Mouse (Mus musculus) limb, embryonic 14.5 days (tissue): ENCODE measurements around the gene Crybg3. TPM values are rescaled to one million over a fixed set of nuclear protein-coding genes. Genes with fewer than 3 reads are reported as not detected.

Source experiments
- ATAC-seq: fragments of 200-750 bp; cut with Nextera tagmentation; 2 replicates; pipeline ENCODE4 v1.8.0; 2017; ENCODE audit warnings: low read depth, moderate number of reproducible peaks, moderate TSS enrichment; ENCODE audit not compliant: low FRiP score
- DNase-seq: peaks from one replicate; pipeline ENCODE4 v3.0.0-alpha.2; 2015; ENCODE audit warnings: low spot score
- H3K27ac ChIP-seq: fragments of 300-500 bp; sonication (generic); replicated peaks from 2 replicates; pipeline ENCODE4 v1.5.1; 2014; ENCODE audit warnings: low read depth, mild to moderate bottlenecking, low read length, moderate library complexity, mixed read lengths
- H3K27me3 ChIP-seq: fragments of 300-500 bp; sonication (generic); 2 replicates; pipeline ENCODE4 v1.6.1; 2014; ENCODE audit warnings: low read length, mixed read lengths; ENCODE audit not compliant: control insufficient read depth, insufficient read depth
- H3K36me3 ChIP-seq: fragments of 300-500 bp; sonication (generic); 2 replicates; pipeline ENCODE4 v1.6.1; 2014; ENCODE audit warnings: mild to moderate bottlenecking, low read length, moderate library complexity, mixed read lengths; ENCODE audit not compliant: control insufficient read depth, insufficient read depth
- H3K4me1 ChIP-seq: fragments of 300-500 bp; sonication (generic); 2 replicates; pipeline ENCODE4 v1.6.1; 2014; ENCODE audit warnings: antibody characterized with exemption, low read length, mixed read lengths; ENCODE audit not compliant: control insufficient read depth, insufficient read depth
- H3K4me2 ChIP-seq: fragments of 300-500 bp; sonication (generic); replicated peaks from 2 replicates; pipeline ENCODE4 v1.6.1; 2014; ENCODE audit warnings: low read depth, mild to moderate bottlenecking, low read length, moderate library complexity; ENCODE audit not compliant: severe bottlenecking
- H3K4me3 ChIP-seq: fragments of 300-500 bp; sonication (generic); replicated peaks from 2 replicates; pipeline ENCODE4 v1.5.1; 2014; ENCODE audit warnings: low read length
- H3K9ac ChIP-seq: fragments of 300-500 bp; sonication (generic); 2 replicates; pipeline ENCODE4 v1.6.1; 2014; ENCODE audit warnings: mild to moderate bottlenecking, low read depth, low read length, moderate library complexity; ENCODE audit not compliant: severe bottlenecking
- H3K9me3 ChIP-seq: fragments of 300-500 bp; sonication (generic); 2 replicates; pipeline ENCODE4 v1.6.1; 2016; ENCODE audit warnings: low read length; ENCODE audit not compliant: control insufficient read depth
- POLR2A ChIP-seq: fragments of 200-500 bp; IDR thresholded peaks from 2 replicates; pipeline ENCODE4 v1.8.0; 2012; ENCODE audit warnings: inconsistent platforms, mild to moderate bottlenecking, moderate library complexity, borderline replicate concordance; ENCODE audit not compliant: insufficient read depth, insufficient read length; ENCODE audit errors: extremely low read depth
- WGBS: fragments of 180-500 bp; shearing (Covaris S2); extraction: QIAGEN DNeasy Blood & Tissue Kit; methylation state at CpG from one replicate; pipeline ENCODE4 v1.1.7; 2014; 5-methylcytosine and 5-hydroxymethylcytosine counted together
- polyA plus RNA-seq, 2 experiments: library from polyadenylated mRNA; depleted of rRNA in 1 of 2; stranded (reverse) in 1 of 2; unstranded in 1 of 2; fragments of >200 nt; fragmentation: Nextera tagmentation in 1 of 2; extraction: Ambion mirVana in 1 of 2; gene quantifications; 2 replicates each; pipeline versions ENCODE4 v1.2.1 to v1.2.3; 2012 to 2014

Crybg3 gene
- polyA plus RNA-seq, 2 experiments = 16.6 to 19.3 TPM

DNA sequence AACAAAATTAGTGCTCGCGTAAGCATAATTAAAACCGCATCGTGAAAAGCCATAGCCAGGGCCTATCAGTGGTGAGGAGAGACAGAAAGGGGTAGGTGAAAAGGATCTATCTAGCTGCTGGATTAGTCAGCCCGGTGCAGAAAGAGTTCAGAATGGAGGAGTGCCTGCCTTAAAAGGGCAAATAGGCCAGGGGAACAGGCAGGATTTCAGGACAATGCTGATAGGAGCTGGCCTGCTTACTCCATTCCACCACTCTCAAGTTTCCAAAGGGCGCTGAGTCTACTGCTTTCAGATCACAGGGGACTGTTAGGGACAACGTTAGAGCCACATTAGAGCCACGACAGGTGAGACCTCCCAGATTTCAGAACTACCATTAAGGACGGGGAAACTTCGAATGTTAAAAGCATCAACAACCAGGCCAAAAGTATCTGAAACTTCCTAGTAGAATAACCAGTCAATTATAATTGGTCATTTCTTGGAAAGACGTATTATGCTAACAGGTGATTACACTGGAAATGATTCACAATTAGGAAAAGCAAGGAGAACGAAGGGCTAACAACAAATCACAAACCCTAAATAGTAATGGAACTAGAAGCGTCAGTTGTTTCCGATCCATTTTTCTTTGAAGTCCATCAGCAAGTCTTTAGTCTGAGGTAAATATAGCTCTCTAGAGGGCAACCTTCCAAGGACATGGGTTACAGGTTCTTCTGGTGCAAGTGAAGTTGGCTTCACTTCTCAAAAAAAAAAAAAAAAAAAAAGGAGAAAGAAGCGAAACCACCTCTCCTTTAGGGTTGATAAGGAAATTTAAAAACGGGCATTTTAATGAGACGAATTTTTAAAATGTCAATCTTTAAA lies 1.1 kb downstream of the Crybg3 start:
- Histone ChIP-seq H3K9ac (peak overlapping the region; percentile 82), H3K36me3 (no peaks in the 10 kb centered on the region), H3K4me2 (peak overlapping the region; percentile 57), H3K27ac (peak overlapping the region; percentile 76; the same call in 1 of the 2 replicates), H3K27me3 (no peaks in the 10 kb centered on the region), H3K4me3 (peak overlapping the region; percentile 89), H3K4me1 (peaks cover 10% of the 10 kb centered on the region), H3K9me3 (no peaks in the 10 kb centered on the region)
- TF ChIP-seq POLR2A = no peak
- WGBS = 9% methylated on average over 17 of the region's 17 CpGs
- ATAC-seq (no peak), DNase-seq (no peak)

DNA sequence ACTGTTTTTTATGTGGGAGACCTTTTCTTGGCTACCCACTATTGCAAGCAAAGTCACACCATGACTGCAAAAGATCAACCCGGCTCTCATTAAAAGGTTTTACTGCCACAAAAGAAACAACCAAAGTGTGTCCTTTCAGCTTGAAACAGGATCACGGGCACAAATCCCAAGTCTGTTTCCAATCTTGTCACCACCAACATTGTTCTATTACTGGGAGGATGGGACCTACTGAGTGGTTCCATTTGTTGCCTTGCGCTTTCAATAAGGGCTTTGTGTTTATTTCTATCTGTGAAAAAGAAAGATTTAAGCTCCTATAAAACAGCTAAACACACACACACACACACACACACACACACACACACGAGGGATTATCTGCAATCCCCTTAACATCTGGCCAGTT lies 1.8 kb downstream of the Crybg3 start:
- DNase-seq (no peak), ATAC-seq (no peak)
- no peak overlapping the region for H3K9ac ChIP-seq
- H3K27me3 ChIP-seq = no peaks in the 10 kb centered on the region
- no peaks in the 10 kb centered on the region for H3K36me3 ChIP-seq
- 12% methylated on average over 4 of the region's 4 CpGs for WGBS
- no peak for TF ChIP-seq POLR2A
- H3K27ac ChIP-seq = no peak overlapping the region
- peak overlapping the region; percentile 57 for H3K4me2 ChIP-seq
- peak overlapping the region; percentile 89 for H3K4me3 ChIP-seq
- H3K9me3 ChIP-seq = no peaks in the 10 kb centered on the region
- peaks cover 10% of the 10 kb centered on the region for H3K4me1 ChIP-seq

DNA sequence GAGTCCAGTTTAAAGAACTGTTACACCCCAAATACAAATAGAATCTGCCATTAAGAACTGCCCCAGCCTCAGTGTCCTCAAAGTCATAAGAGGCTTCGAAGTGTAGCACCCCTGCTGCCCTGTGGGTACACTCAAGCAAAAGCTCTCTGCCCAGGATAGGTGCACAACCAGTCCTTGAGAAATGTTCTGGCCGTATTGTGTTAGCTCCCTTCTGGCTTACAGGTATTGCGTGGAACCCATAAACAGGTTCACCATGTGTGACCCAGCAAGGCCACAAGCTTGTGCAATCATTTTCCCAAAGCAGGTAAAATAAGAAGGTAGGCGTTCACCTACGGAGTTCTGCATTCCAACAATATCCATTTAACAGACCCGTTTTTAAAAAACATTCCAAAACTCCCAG lies 3.5 kb downstream of the Crybg3 start:
- no peaks in the 10 kb centered on the region for H3K36me3 ChIP-seq
- H3K9me3 ChIP-seq = no peaks in the 10 kb centered on the region
- DNase-seq (no peak), ATAC-seq (no peak)
- H3K27me3 ChIP-seq = no peaks in the 10 kb centered on the region
- WGBS = 84% methylated on average over 6 of the region's 6 CpGs
- no peak overlapping the region for H3K9ac ChIP-seq
- H3K4me2 ChIP-seq = no peak overlapping the region
- H3K27ac ChIP-seq = no peak overlapping the region
- no peak for TF ChIP-seq POLR2A
- H3K4me3 ChIP-seq = no peak overlapping the region
- peaks cover 10% of the 10 kb centered on the region for H3K4me1 ChIP-seq

DNA sequence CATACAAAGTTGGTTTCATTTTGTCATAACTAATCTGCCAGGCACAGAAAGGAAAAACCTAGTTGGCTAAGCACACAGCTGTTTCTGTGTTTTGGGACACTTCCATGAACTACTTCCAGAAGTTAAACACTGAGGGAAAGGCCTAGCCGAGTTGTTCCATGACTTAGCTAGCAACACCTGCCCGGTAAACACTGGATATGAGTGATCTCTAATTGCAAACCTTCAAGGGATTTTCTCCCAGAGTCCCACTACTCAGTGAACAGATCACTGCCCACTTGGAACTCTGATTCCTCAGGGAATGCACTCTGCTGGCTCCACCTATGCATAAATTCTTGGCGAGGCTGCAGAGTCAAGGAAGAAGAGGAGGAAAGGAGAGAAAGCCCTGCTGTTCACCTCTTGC lies 6.1 kb downstream of the Crybg3 start:
- H3K4me1 ChIP-seq = peaks cover 13% of the 10 kb centered on the region
- peak overlapping the region; percentile 50; the same call in 1 of the 2 replicates for H3K27ac ChIP-seq
- no peaks in the 10 kb centered on the region for H3K36me3 ChIP-seq
- no peak overlapping the region for H3K9ac ChIP-seq
- WGBS = 45% methylated on average over 3 of the region's 3 CpGs
- ATAC-seq (no peak), DNase-seq (peak; percentile 52)
- H3K4me2 ChIP-seq = no peak overlapping the region
- no peaks in the 10 kb centered on the region for H3K27me3 ChIP-seq
- no peak for TF ChIP-seq POLR2A
- no peaks in the 10 kb centered on the region for H3K9me3 ChIP-seq
- H3K4me3 ChIP-seq = no peak overlapping the region

DNA sequence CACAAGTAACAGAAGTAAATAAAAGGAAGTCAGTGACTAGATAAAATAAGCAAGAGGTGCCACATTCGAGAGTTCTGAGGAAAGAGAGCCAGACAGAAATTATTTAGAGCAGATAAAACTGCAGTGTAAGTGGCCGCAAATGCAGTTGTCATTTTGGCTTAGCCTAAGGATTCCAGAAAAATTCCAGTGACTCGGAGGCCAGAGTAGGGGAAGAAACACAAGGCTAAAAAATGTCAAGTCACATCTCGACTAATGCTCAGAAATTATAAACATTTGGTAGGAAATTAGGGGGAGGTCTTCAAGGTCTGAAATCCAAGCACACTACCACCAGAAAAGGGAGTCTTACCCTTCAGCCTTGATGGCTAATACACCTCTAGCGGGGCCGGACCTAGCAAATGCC lies 10.0 kb downstream of the Crybg3 start:
- Histone ChIP-seq H3K9me3 (no peaks in the 10 kb centered on the region), H3K27me3 (no peaks in the 10 kb centered on the region), H3K27ac (no peak overlapping the region), H3K4me1 (peaks cover 21% of the 10 kb centered on the region), H3K9ac (no peak overlapping the region), H3K4me3 (no peak overlapping the region), H3K36me3 (no peaks in the 10 kb centered on the region), H3K4me2 (no peak overlapping the region)
- TF ChIP-seq POLR2A = no peak
- 55% methylated on average over 6 of the region's 6 CpGs for WGBS
- DNase-seq (no peak), ATAC-seq (no peak)
